Mouse (Mus musculus) forebrain, embryonic 14.5 days (tissue): Measurements from ENCODE around the gene Itpripl2. TPM values are rescaled to one million over a fixed set of nuclear protein-coding genes. Genes with fewer than 3 reads are reported as not detected.
A peak's percentile ranks its signal among the peaks of the same experiment; 100 is the strongest.

ENCODE experiments used
- ATAC-seq: fragments of 200-750 bp; cut with Nextera tagmentation; 2 replicates; pipeline ENCODE4 v1.8.0; 2017; ENCODE audit warnings: mild to moderate bottlenecking, moderate library complexity
- DNase-seq: peaks from one replicate; pipeline ENCODE4 v3.0.0-alpha.2; 2015; ENCODE audit warnings: low spot score
- H3K27ac ChIP-seq: fragments of 300-500 bp; sonication (generic); 2 replicates; pipeline ENCODE4 v1.5.1; 2014; ENCODE audit warnings: low read depth, mild to moderate bottlenecking, control low read depth, low read length, moderate library complexity
- H3K27me3 ChIP-seq: fragments of 300-500 bp; sonication (generic); replicated peaks from 2 replicates; pipeline ENCODE4 v1.6.1; 2014; ENCODE audit warnings: low read length, control low read depth, mixed read lengths; ENCODE audit not compliant: control insufficient read depth, insufficient read depth
- H3K36me3 ChIP-seq: fragments of 300-500 bp; sonication (generic); 2 replicates; pipeline ENCODE4 v1.6.1; 2014; ENCODE audit warnings: low read length, control low read depth; ENCODE audit not compliant: control insufficient read depth, insufficient read depth
- H3K4me1 ChIP-seq: fragments of 300-500 bp; sonication (generic); 2 replicates; pipeline ENCODE4 v1.6.1; 2014; ENCODE audit warnings: antibody characterized with exemption, low read length, control low read depth; ENCODE audit not compliant: control insufficient read depth, insufficient read depth
- H3K4me2 ChIP-seq: fragments of 300-500 bp; sonication (generic); 2 replicates; pipeline ENCODE4 v1.6.1; 2014; ENCODE audit warnings: mild to moderate bottlenecking, control low read depth, low read length
- H3K4me3 ChIP-seq: fragments of 300-500 bp; sonication (generic); 2 replicates; pipeline ENCODE4 v1.5.1; 2014; ENCODE audit warnings: low read depth, low read length, control low read depth
- H3K9ac ChIP-seq: fragments of 300-500 bp; sonication (generic); 2 replicates; pipeline ENCODE4 v1.6.1; 2014; ENCODE audit warnings: mild to moderate bottlenecking, low read length, control low read depth, moderate library complexity
- H3K9me3 ChIP-seq: fragments of 300-500 bp; sonication (generic); replicated peaks from 2 replicates; pipeline ENCODE4 v1.6.1; 2016; ENCODE audit warnings: low read length, control low read depth, mixed read lengths; ENCODE audit not compliant: control insufficient read depth
- WGBS: fragments of 180-500 bp; shearing (Covaris S2); extraction: QIAGEN DNeasy Blood & Tissue Kit; methylation state at CpG from one replicate; pipeline ENCODE4 v1.1.7; 2014; 5-methylcytosine and 5-hydroxymethylcytosine counted together
- polyA plus RNA-seq: library from polyadenylated mRNA; unstranded; fragments of >200 nt; fragmentation: Nextera tagmentation; extraction: Ambion mirVana; gene quantifications from 2 replicates; pipeline ENCODE4 v1.2.1, GENCODE M21; 2014

The Itpripl2 gene
- polyA plus RNA-seq, 1 experiment from 2014 or later = 0.51 TPM

- H3K27ac ChIP-seq = no peak overlapping the region
- H3K4me2 ChIP-seq = peak overlapping the region; percentile 79
- peaks cover 47% of the 10 kb centered on the region for H3K27me3 ChIP-seq
- peak overlapping the region; percentile 45 for H3K4me3 ChIP-seq
- H3K9me3 ChIP-seq = no peaks in the 10 kb centered on the region
- H3K4me1 ChIP-seq = no peaks in the 10 kb centered on the region
- H3K9ac ChIP-seq = peak overlapping the region; percentile 76
- ATAC-seq (peak; percentile 42; the same call in 1 of the 2 replicates), DNase-seq (peak; percentile 31)
- 3% methylated on average over 67 of the region's 67 CpGs for WGBS
- no peaks in the 10 kb centered on the region for H3K36me3 ChIP-seq
These were observed 927 bp downstream of the Itpripl2 start for GRCm38 (mm10) chr7:118490666-118491430.

GRCm38 (mm10) chr7:118489706-118490665 lies 1.8 kb downstream of the Itpripl2 start:
- H3K9ac ChIP-seq = no peak overlapping the region
- no peaks in the 10 kb centered on the region for H3K36me3 ChIP-seq
- H3K4me2 ChIP-seq = no peak overlapping the region
- peaks cover 47% of the 10 kb centered on the region for H3K27me3 ChIP-seq
- ATAC-seq (0 out of 2 replicates have a peak, but pooled peaks have one; percentile 8), DNase-seq (no peak)
- H3K4me1 ChIP-seq = no peaks in the 10 kb centered on the region
- H3K9me3 ChIP-seq = no peaks in the 10 kb centered on the region
- no peak overlapping the region for H3K27ac ChIP-seq
- 14% methylated on average over 55 of the region's 57 CpGs for WGBS
- 0 out of 2 replicates have a peak overlapping the region, but pooled peaks have one; percentile 45 for H3K4me3 ChIP-seq

- Histone ChIP-seq H3K4me1 (no peaks in the 10 kb centered on the region), H3K9ac (no peak overlapping the region), H3K36me3 (no peaks in the 10 kb centered on the region), H3K4me3 (no peak overlapping the region), H3K27ac (no peak overlapping the region), H3K4me2 (no peak overlapping the region), H3K9me3 (no peaks in the 10 kb centered on the region), H3K27me3 (peaks cover 44% of the 10 kb centered on the region)
- no peak for ATAC-seq
- no peak for DNase-seq
- 21% methylated on average over 8 of the region's 8 CpGs for WGBS
These were observed 3.6 kb downstream of the Itpripl2 start for GRCm38 (mm10) chr7:118488060-118488664.

GRCm38 (mm10) chr7:118486917-118487316 lies 4.9 kb downstream of the Itpripl2 start:
- Histone ChIP-seq H3K4me1 (no peaks in the 10 kb centered on the region), H3K4me3 (no peak overlapping the region), H3K9ac (no peak overlapping the region), H3K27ac (no peak overlapping the region), H3K36me3 (no peaks in the 10 kb centered on the region), H3K4me2 (no peak overlapping the region), H3K9me3 (no peaks in the 10 kb centered on the region), H3K27me3 (peaks cover 36% of the 10 kb centered on the region)
- DNase-seq (no peak), ATAC-seq (no peak)
- 60% methylated on average over 5 of the region's 5 CpGs for WGBS

GRCm38 (mm10) chr7:118483996-118484395 lies 7.8 kb downstream of the Itpripl2 start:
- no peaks in the 10 kb centered on the region for H3K9me3 ChIP-seq
- H3K27ac ChIP-seq = no peak overlapping the region
- no peak overlapping the region for H3K4me2 ChIP-seq
- no peaks in the 10 kb centered on the region for H3K36me3 ChIP-seq
- 81% methylated on average over 1 of the region's 1 CpGs for WGBS
- H3K9ac ChIP-seq = no peak overlapping the region
- H3K4me1 ChIP-seq = no peaks in the 10 kb centered on the region
- ATAC-seq (no peak), DNase-seq (no peak)
- H3K4me3 ChIP-seq = no peak overlapping the region
- H3K27me3 ChIP-seq = peaks cover 7% of the 10 kb centered on the region; the same call in 1 of the 2 replicates

- no peaks in the 10 kb centered on the region for H3K9me3 ChIP-seq
- DNase-seq = no peak
- WGBS = 82% methylated on average over 2 of the region's 2 CpGs
- no peak for ATAC-seq
- H3K4me3 ChIP-seq = no peak overlapping the region
- no peak overlapping the region for H3K27ac ChIP-seq
- H3K9ac ChIP-seq = no peak overlapping the region
- no peaks in the 10 kb centered on the region for H3K4me1 ChIP-seq
- H3K4me2 ChIP-seq = no peak overlapping the region
- H3K27me3 ChIP-seq = no peaks in the 10 kb centered on the region
- no peaks in the 10 kb centered on the region for H3K36me3 ChIP-seq
These were observed 9.8 kb downstream of the Itpripl2 start for GRCm38 (mm10) chr7:118482001-118482400.

GRCm38 (mm10) chr7:118481047-118481810 lies 10.5 kb downstream of the Itpripl2 start:
- Histone ChIP-seq H3K27ac (no peak overlapping the region), H3K27me3 (no peaks in the 10 kb centered on the region), H3K9me3 (no peaks in the 10 kb centered on the region), H3K4me1 (no peaks in the 10 kb centered on the region), H3K9ac (no peak overlapping the region), H3K4me2 (no peak overlapping the region), H3K36me3 (no peaks in the 10 kb centered on the region), H3K4me3 (no peak overlapping the region)
- no peak for ATAC-seq
- 83% methylated on average over 10 of the region's 10 CpGs for WGBS
- DNase-seq = no peak

- ATAC-seq = no peak
- Histone ChIP-seq H3K9me3 (no peaks in the 10 kb centered on the region), H3K4me3 (no peak overlapping the region), H3K27me3 (no peaks in the 10 kb centered on the region), H3K4me1 (no peaks in the 10 kb centered on the region), H3K27ac (no peak overlapping the region), H3K36me3 (no peaks in the 10 kb centered on the region), H3K9ac (no peak overlapping the region), H3K4me2 (no peak overlapping the region)
- no peak for DNase-seq
- WGBS = 90% methylated on average over 9 of the region's 9 CpGs
These were observed 11.5 kb downstream of the Itpripl2 start for GRCm38 (mm10) chr7:118480160-118480709.
